Mouse (Mus musculus): ENCODE measurements around the gene Faim2. TPM values are rescaled to one million over a fixed set of nuclear protein-coding genes. Genes with fewer than 3 reads are reported as not detected.

Faim2 gene
- polyA plus RNA-seq, 1 experiment from 2014 or later = 65.8 TPM

DNA sequence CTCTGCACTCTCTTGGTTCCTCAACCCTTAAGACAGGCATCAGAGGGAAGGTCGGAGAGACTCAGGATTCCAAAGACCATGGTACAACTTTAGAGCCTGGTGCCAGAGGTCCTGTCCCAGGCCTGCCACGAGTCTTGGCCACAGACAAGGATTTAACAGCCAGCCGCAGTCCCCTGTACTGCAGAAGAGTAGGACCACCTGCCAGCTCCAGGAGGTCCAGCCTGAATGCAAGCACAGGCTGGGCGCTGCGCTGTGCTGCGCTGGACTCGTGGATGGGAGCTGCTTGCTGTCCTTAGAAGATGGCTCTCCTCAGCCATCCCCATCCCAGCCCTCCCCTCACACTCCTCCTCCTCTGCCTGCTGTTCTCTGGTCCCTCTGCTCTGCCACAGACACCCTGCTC is 10.2 kb downstream of the Faim2 start:
- H3K36me3 ChIP-seq (ENCODE audit: control insufficient read depth, insufficient read depth, low read length) = peaks cover 3% of the 10 kb centered on the region; the same call in 1 of the 2 replicates
- ATAC-seq = no peak

DNA sequence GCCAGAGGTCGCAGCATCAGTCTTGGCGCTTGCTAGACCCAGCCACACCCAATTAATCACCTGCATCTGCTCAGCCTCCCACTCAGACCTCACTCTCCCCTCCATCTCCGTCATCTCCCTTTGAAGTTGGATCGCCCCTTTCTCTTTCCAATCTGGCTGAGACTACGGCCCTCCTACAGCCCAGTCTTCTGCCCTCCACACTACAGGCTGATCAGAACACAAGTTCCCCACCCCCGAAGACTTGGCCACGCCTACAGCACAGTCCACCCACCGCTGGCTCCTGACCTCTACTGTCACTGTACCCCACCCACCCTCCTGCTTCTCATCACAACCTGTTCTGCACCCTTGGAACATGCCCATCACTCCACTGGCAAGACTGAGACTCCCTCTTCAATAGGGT is 11.2 kb downstream of the Faim2 start:
- Histone ChIP-seq H3K27ac (ENCODE audit: low read length) (no peak overlapping the region), H3K27me3 (ENCODE audit: control insufficient read depth, insufficient read depth, low read depth, low read length) (no peaks in the 10 kb centered on the region), H3K4me1 (ENCODE audit: control insufficient read depth, insufficient read depth, low read length) (no peaks in the 10 kb centered on the region), H3K9ac (ENCODE audit: low read depth, low read length) (no peak overlapping the region), H3K4me3 (ENCODE audit: low read depth, low read length) (no peak overlapping the region), H3K36me3 (ENCODE audit: control insufficient read depth, insufficient read depth, low read length) (peaks cover 3% of the 10 kb centered on the region; the same call in 1 of the 2 replicates), H3K9me3 (replicated peaks; ENCODE audit: control insufficient read depth, low read length, poor library complexity, severe bottlenecking) (no peaks in the 10 kb centered on the region), H3K4me2 (ENCODE audit: low read length) (no peak overlapping the region)
- ATAC-seq = no peak
- WGBS = 70% methylated on average over 8 of the region's 8 CpGs

More for the DNA sequence above, 10.2 kb downstream of the Faim2 start:
- H3K27me3 ChIP-seq (ENCODE audit: control insufficient read depth, insufficient read depth, low read depth, low read length) = no peaks in the 10 kb centered on the region
- no peak overlapping the region for H3K4me2 ChIP-seq (ENCODE audit: low read length)
- H3K4me1 ChIP-seq (ENCODE audit: control insufficient read depth, insufficient read depth, low read length) = no peaks in the 10 kb centered on the region
- H3K9ac ChIP-seq (ENCODE audit: low read depth, low read length) = no peak overlapping the region
- H3K4me3 ChIP-seq (ENCODE audit: low read depth, low read length) = no peak overlapping the region
- no peak overlapping the region for H3K27ac ChIP-seq (ENCODE audit: low read length)
- 54% methylated on average over 7 of the region's 7 CpGs for WGBS
- no peaks in the 10 kb centered on the region for H3K9me3 ChIP-seq (replicated peaks; ENCODE audit: control insufficient read depth, low read length, poor library complexity, severe bottlenecking)

DNA sequence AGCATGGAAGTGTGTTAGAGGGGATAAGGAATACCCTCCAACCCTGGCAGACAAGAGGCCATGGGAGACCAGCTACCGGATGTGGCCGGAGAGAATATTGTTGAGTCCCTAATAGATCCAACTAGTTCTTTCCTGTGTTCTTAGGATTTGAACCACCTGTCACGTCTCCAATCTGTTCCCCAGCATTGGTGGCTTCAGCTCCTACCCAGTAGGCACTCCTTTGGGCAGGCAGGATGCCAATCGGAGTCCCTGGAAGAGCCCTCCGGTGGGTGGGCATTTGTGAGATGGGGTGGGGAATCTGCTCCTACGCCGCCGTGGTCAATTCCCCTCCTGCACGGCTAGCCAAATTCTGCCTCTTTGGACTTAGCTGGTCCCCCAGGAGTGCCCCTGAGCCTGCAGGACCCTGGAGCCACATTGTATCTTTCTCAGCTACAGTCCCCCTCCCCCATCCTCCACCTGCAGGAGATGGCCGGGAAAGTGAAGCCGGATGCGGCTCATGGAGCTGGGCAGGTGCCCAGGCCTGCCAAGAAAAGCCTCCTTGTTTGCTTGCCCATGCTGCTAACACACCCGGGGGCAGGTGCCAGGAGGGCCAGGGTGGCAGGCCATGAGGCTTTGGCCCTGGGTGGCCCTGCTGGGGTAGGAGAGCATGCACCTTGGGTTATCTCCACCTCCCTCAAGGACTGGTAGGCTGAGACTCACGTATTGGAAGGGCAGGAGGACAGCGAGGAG is 16.0 kb downstream of the Faim2 start:
- no peak for ATAC-seq
- Histone ChIP-seq H3K4me2 (ENCODE audit: low read length) (no peak overlapping the region), H3K27ac (ENCODE audit: low read length) (no peak overlapping the region), H3K27me3 (ENCODE audit: control insufficient read depth, insufficient read depth, low read depth, low read length) (no peaks in the 10 kb centered on the region), H3K4me1 (ENCODE audit: control insufficient read depth, insufficient read depth, low read length) (no peaks in the 10 kb centered on the region), H3K9me3 (replicated peaks; ENCODE audit: control insufficient read depth, low read length, poor library complexity, severe bottlenecking) (no peaks in the 10 kb centered on the region), H3K4me3 (ENCODE audit: low read depth, low read length) (no peak overlapping the region), H3K9ac (ENCODE audit: low read depth, low read length) (no peak overlapping the region), H3K36me3 (ENCODE audit: control insufficient read depth, insufficient read depth, low read length) (peaks cover 5% of the 10 kb centered on the region; the same call in 1 of the 2 replicates)
- 83% methylated on average over 15 of the region's 15 CpGs for WGBS

- H3K4me2 ChIP-seq (ENCODE audit: low read length) = no peak overlapping the region
- no peak overlapping the region for H3K27ac ChIP-seq (ENCODE audit: low read length)
- H3K27me3 ChIP-seq (ENCODE audit: control insufficient read depth, insufficient read depth, low read depth, low read length) = no peaks in the 10 kb centered on the region
- H3K36me3 ChIP-seq (ENCODE audit: control insufficient read depth, insufficient read depth, low read length) = peaks cover 5% of the 10 kb centered on the region; the same call in 1 of the 2 replicates
- no peaks in the 10 kb centered on the region for H3K4me1 ChIP-seq (ENCODE audit: control insufficient read depth, insufficient read depth, low read length)
- no peak overlapping the region for H3K4me3 ChIP-seq (ENCODE audit: low read depth, low read length)
- H3K9me3 ChIP-seq (replicated peaks; ENCODE audit: control insufficient read depth, low read length, poor library complexity, severe bottlenecking) = no peaks in the 10 kb centered on the region
- no peak overlapping the region for H3K9ac ChIP-seq (ENCODE audit: low read depth, low read length)
- WGBS = 88% methylated on average over 3 of the region's 3 CpGs
- ATAC-seq = no peak
These were observed 17.3 kb downstream of the Faim2 start for GRCm38 (mm10) chr15:99510621-99511020.

DNA sequence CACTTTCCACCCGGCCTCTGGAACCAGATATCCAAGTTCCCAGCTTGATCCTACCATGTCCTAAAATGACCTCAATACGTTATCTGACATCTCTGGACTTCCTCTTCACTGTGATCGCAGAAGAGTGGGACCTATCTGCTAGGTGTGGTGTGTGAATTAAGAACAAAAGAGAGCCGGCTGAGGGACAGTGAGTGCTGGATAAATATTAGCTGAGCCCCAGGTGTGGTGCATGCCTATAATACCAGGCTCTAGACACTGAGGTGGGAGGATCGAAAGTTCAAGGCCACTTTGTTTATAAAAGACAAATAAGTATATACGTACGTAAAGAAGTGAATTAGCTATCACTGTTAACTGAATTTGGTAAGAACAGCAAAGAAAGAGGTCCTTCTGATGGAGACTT is 18.1 kb downstream of the Faim2 start:
- no peaks in the 10 kb centered on the region for H3K27me3 ChIP-seq (ENCODE audit: control insufficient read depth, insufficient read depth, low read depth, low read length)
- no peaks in the 10 kb centered on the region for H3K4me1 ChIP-seq (ENCODE audit: control insufficient read depth, insufficient read depth, low read length)
- H3K9ac ChIP-seq (ENCODE audit: low read depth, low read length) = no peak overlapping the region
- H3K9me3 ChIP-seq (replicated peaks; ENCODE audit: control insufficient read depth, low read length, poor library complexity, severe bottlenecking) = no peaks in the 10 kb centered on the region
- WGBS = 88% methylated on average over 7 of the region's 7 CpGs
- H3K4me2 ChIP-seq (ENCODE audit: low read length) = no peak overlapping the region
- H3K36me3 ChIP-seq (ENCODE audit: control insufficient read depth, insufficient read depth, low read length) = peaks cover 5% of the 10 kb centered on the region; the same call in 1 of the 2 replicates
- no peak overlapping the region for H3K4me3 ChIP-seq (ENCODE audit: low read depth, low read length)
- H3K27ac ChIP-seq (ENCODE audit: low read length) = no peak overlapping the region
- ATAC-seq = no peak

- no peak overlapping the region for H3K27ac ChIP-seq (ENCODE audit: low read length)
- ATAC-seq = no peak
- H3K4me1 ChIP-seq (ENCODE audit: control insufficient read depth, insufficient read depth, low read length) = peaks cover 9% of the 10 kb centered on the region; the same call in 1 of the 2 replicates
- peaks cover 5% of the 10 kb centered on the region; the same call in 1 of the 2 replicates for H3K36me3 ChIP-seq (ENCODE audit: control insufficient read depth, insufficient read depth, low read length)
- H3K4me2 ChIP-seq (ENCODE audit: low read length) = no peak overlapping the region
- H3K9ac ChIP-seq (ENCODE audit: low read depth, low read length) = no peak overlapping the region
- no peaks in the 10 kb centered on the region for H3K9me3 ChIP-seq (replicated peaks; ENCODE audit: control insufficient read depth, low read length, poor library complexity, severe bottlenecking)
- 82% methylated on average over 15 of the region's 15 CpGs for WGBS
- no peak overlapping the region for H3K4me3 ChIP-seq (ENCODE audit: low read depth, low read length)
- no peaks in the 10 kb centered on the region for H3K27me3 ChIP-seq (ENCODE audit: control insufficient read depth, insufficient read depth, low read depth, low read length)
These were observed 22.5 kb downstream of the Faim2 start for GRCm38 (mm10) chr15:99505324-99506095.

GRCm38 (mm10) chr15:99503256-99503655 is 24.7 kb downstream of the Faim2 start:
- Histone ChIP-seq H3K9me3 (replicated peaks; ENCODE audit: control insufficient read depth, low read length, poor library complexity, severe bottlenecking) (no peaks in the 10 kb centered on the region), H3K27ac (ENCODE audit: low read length) (no peak overlapping the region), H3K9ac (ENCODE audit: low read depth, low read length) (no peak overlapping the region), H3K27me3 (ENCODE audit: control insufficient read depth, insufficient read depth, low read depth, low read length) (no peaks in the 10 kb centered on the region), H3K4me1 (ENCODE audit: control insufficient read depth, insufficient read depth, low read length) (peaks cover 9% of the 10 kb centered on the region; the same call in 1 of the 2 replicates), H3K4me2 (ENCODE audit: low read length) (no peak overlapping the region), H3K36me3 (ENCODE audit: control insufficient read depth, insufficient read depth, low read length) (peaks cover 2% of the 10 kb centered on the region; the same call in 1 of the 2 replicates), H3K4me3 (ENCODE audit: low read depth, low read length) (no peak overlapping the region)
- no peak for ATAC-seq
- WGBS = 80% methylated on average over 5 of the region's 5 CpGs

DNA sequence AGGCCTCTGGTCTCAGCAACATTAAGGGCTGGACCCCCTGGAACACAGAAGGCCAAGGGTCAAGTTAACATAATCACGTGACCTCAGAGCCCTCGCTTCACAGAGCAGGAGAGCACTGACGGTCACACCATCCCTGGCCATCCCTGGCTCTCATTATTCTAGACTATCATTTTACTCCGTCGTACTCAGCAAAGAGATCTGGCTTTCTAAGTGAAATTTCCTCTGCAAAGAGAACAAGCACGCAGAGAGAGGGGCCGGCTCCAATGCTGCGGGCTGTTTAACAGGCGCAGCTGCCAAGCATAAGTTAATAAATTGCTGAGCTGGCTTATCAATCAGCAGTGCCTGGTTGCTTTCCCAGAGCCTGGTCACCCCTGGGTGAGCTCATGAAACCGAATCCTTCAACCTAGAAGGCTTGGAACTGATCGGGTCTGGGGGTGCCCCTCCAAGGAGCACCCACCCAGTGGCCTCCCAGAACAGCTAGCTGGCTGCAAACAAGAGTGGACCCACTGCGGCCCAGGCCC is 25.6 kb downstream of the Faim2 start:
- no peak overlapping the region for H3K9ac ChIP-seq (ENCODE audit: low read depth, low read length)

More for the DNA sequence above, 25.6 kb downstream of the Faim2 start:
- H3K4me2 ChIP-seq (ENCODE audit: low read length) = no peak overlapping the region
- peak overlapping the region; percentile 55 for H3K27ac ChIP-seq (ENCODE audit: low read length)
- no peaks in the 10 kb centered on the region for H3K27me3 ChIP-seq (ENCODE audit: control insufficient read depth, insufficient read depth, low read depth, low read length)
- peaks cover 2% of the 10 kb centered on the region; the same call in 1 of the 2 replicates for H3K36me3 ChIP-seq (ENCODE audit: control insufficient read depth, insufficient read depth, low read length)
- H3K9me3 ChIP-seq (replicated peaks; ENCODE audit: control insufficient read depth, low read length, poor library complexity, severe bottlenecking) = no peaks in the 10 kb centered on the region
- WGBS = 41% methylated on average over 12 of the region's 12 CpGs
- no peak overlapping the region for H3K4me3 ChIP-seq (ENCODE audit: low read depth, low read length)
- H3K4me1 ChIP-seq (ENCODE audit: control insufficient read depth, insufficient read depth, low read length) = peaks cover 13% of the 10 kb centered on the region; the same call in 1 of the 2 replicates
- ATAC-seq = no peak
